Mouse (Mus musculus): ENCODE measurements around the gene Sult6b2. TPM values are rescaled to one million over a fixed set of nuclear protein-coding genes. Genes with fewer than 3 reads are reported as not detected.

Sult6b2 gene
- polyA plus RNA-seq, 1 experiment from 2014 or later, result 0.09 TPM

DNA sequence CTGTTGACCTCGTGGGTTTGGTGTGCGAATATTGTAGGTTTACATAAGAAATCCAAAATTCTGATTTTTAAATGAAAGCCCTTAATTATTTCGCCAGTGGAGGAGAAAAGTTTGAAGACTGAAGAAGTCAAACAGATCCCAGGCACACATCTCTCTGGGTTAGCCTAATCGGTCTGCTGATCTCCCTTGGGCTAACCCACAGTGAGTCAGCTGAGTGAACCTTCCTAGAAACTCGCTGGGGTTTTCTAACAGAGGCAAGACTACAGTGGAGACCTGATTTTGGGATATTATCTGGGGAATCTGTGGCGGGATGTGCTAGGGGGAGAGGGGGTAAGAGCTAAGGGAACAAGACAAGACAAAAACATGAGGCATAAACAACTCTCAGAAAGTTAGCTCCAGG lies 5.9 kb upstream of the Sult6b2 start:
- no peaks in the 10 kb centered on the region for H3K9me3 ChIP-seq (ENCODE audit: control insufficient read depth, low read length)
- no peak for ATAC-seq (ENCODE audit: insufficient number of reproducible peaks, insufficient read depth, low FRiP score, low read depth)
- no peaks in the 10 kb centered on the region for H3K27me3 ChIP-seq (ENCODE audit: control insufficient read depth, insufficient read depth, low read length)
- 0 out of 4 replicates have a peak, but pooled peaks cover 0 to 3% of the 10 kb centered on the region in 2 experiments for H3K4me1 ChIP-seq (ENCODE audit: control insufficient read depth in 2 of 2, insufficient read depth in 2 of 2, low read length in 2 of 2)
- no peak overlapping the region for H3K9ac ChIP-seq (ENCODE audit: low read length)
- WGBS, result 63% methylated on average over 6 of the region's 6 CpGs
- H3K27ac ChIP-seq (replicated peaks in 1 of 2; ENCODE audit: control insufficient read depth in 1 of 2, insufficient read depth in 1 of 2, low read depth in 2 of 2, low read length in 2 of 2), result no peak overlapping the region
- no peaks in the 10 kb centered on the region for H3K36me3 ChIP-seq (ENCODE audit: control insufficient read depth, insufficient read depth, low read length)
- no peak overlapping the region for H3K4me2 ChIP-seq (ENCODE audit: low read length)
- no peak overlapping the region for H3K4me3 ChIP-seq (ENCODE audit: control insufficient read depth in 1 of 2, insufficient read depth in 1 of 2, low read depth in 1 of 2, low read length in 2 of 2)

DNA sequence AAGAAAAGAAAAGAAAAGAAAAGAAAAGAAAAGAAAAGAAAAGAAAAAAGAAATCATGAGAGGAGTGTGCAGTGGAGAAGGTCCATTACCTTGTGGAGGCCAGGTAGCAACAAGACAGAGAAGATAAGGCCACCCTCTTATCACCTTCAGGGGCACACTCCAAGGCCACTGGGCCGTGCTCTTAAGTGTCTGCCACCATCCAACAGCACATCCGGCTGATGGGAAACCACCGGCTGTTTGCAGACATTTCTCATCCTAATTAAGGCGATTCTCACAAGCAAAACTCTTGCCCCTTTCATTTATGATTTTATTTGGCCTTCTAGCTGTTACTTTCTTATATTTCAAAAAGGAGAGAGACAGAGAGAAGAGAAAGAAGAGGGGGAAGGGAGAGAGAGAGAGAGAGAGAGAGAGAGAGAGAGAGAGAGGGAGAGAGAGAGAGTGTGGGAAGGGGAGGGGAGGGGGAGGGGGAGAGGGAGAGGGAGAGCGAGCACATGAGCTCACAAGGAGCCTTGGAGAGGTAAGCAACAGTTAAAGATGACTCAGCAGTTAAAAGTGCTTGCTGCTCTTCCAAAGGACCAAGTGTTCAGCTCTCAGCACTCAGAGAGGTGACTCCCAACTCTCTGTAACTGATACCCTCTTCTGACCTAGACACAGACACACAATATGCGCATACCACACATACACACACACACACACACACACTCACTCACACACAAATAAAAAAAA lies 5.2 kb upstream of the Sult6b2 start:
- H3K4me3 ChIP-seq (ENCODE audit: control insufficient read depth in 1 of 2, insufficient read depth in 1 of 2, low read depth in 1 of 2, low read length in 2 of 2), result no peak overlapping the region
- H3K27me3 ChIP-seq (ENCODE audit: control insufficient read depth, insufficient read depth, low read length), result no peaks in the 10 kb centered on the region
- 23% methylated on average over 6 of the region's 6 CpGs for WGBS
- no peak for ATAC-seq (ENCODE audit: insufficient number of reproducible peaks, insufficient read depth, low FRiP score, low read depth)
- no peak overlapping the region for H3K4me2 ChIP-seq (ENCODE audit: low read length)
- H3K4me1 ChIP-seq (ENCODE audit: control insufficient read depth in 2 of 2, insufficient read depth in 2 of 2, low read length in 2 of 2), result 0 out of 4 replicates have a peak, but pooled peaks cover 0 to 3% of the 10 kb centered on the region in 2 experiments
- no peak overlapping the region for H3K27ac ChIP-seq (replicated peaks in 1 of 2; ENCODE audit: control insufficient read depth in 1 of 2, insufficient read depth in 1 of 2, low read depth in 2 of 2, low read length in 2 of 2)
- no peaks in the 10 kb centered on the region for H3K36me3 ChIP-seq (ENCODE audit: control insufficient read depth, insufficient read depth, low read length)
- H3K9ac ChIP-seq (ENCODE audit: low read length), result no peak overlapping the region
- no peaks in the 10 kb centered on the region for H3K9me3 ChIP-seq (ENCODE audit: control insufficient read depth, low read length)

DNA sequence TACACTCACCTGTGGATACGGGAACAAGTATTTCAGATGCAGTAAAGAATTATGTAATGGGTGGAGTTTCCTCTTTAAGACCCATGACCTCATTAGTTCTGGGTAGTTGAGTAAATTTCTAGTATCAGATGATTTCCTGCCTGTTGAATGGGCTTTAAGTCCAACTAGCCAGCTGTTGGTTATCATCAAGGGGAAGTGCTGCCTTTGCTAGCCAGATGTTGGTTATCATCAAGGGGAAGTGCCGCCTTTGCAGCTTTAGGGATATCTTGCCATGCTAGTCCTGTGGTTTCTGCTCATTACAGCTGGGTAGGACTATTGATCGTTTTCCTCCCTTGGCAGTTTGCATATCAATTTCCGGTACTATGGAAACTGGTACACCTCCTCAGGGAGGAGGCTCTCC lies 2.0 kb upstream of the Sult6b2 start:
- Histone ChIP-seq H3K36me3 (ENCODE audit: control insufficient read depth, insufficient read depth, low read length) (no peaks in the 10 kb centered on the region), H3K4me3 (ENCODE audit: control insufficient read depth in 1 of 2, insufficient read depth in 1 of 2, low read depth in 1 of 2, low read length in 2 of 2) (no peak overlapping the region), H3K27ac (replicated peaks in 1 of 2; ENCODE audit: control insufficient read depth in 1 of 2, insufficient read depth in 1 of 2, low read depth in 2 of 2, low read length in 2 of 2) (no peak overlapping the region), H3K4me2 (ENCODE audit: low read length) (no peak overlapping the region), H3K9ac (ENCODE audit: low read length) (no peak overlapping the region), H3K4me1 (ENCODE audit: control insufficient read depth in 2 of 2, insufficient read depth in 2 of 2, low read length in 2 of 2) (no peaks in the 10 kb centered on the region), H3K27me3 (ENCODE audit: control insufficient read depth, insufficient read depth, low read length) (no peaks in the 10 kb centered on the region), H3K9me3 (ENCODE audit: control insufficient read depth, low read length) (no peaks in the 10 kb centered on the region)
- ATAC-seq (ENCODE audit: insufficient number of reproducible peaks, insufficient read depth, low FRiP score, low read depth), result no peak
- WGBS, result 52% methylated on average over 4 of the region's 4 CpGs

DNA sequence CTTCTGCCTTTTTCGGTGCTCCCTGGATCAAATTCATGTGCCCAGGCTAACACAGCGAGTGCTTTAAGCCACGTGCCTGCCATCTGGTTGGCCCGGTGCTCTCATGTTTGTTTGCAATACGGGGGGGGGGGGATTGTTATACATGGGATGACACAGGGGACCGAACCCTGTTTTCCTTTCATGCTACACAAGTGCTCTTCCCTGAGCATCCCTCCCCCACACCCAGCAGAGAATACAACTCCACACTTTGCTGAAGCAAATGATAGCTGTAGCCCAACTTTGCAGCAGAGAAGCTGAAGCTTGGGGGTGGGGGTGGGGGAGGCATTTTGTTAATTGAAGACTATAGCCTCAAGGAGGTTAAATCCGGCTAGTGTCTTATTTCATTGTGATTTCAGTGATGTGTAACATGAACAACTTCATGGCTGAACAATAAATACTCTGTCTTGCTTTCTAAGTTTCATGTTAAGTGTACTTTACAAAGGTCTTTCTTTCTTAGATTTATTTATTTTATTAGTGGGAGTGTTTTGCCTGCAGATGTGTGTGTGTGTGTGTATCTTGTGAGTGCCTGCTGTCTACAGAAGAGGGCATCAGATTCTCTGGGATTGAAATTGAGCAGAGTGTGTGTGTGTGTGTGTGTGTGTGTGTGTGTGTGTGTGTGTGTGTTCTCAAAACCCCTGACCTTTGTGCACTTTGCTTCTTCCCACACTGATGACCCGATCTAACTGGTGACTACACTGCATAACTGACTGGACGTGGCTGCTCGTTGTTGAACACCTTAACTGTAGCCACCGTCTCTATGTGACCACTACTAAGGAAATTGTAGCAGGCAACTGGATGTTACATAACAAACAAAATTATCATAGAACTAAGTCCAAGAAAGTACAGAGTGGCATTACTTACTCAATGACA lies 1.4 kb downstream of the Sult6b2 start:
- H3K36me3 ChIP-seq (ENCODE audit: control insufficient read depth, insufficient read depth, low read length), result no peaks in the 10 kb centered on the region
- no peak overlapping the region for H3K4me3 ChIP-seq (ENCODE audit: control insufficient read depth in 1 of 2, insufficient read depth in 1 of 2, low read depth in 1 of 2, low read length in 2 of 2)
- no peak for ATAC-seq (ENCODE audit: insufficient number of reproducible peaks, insufficient read depth, low FRiP score, low read depth)
- no peak overlapping the region for H3K27ac ChIP-seq (replicated peaks in 1 of 2; ENCODE audit: control insufficient read depth in 1 of 2, insufficient read depth in 1 of 2, low read depth in 2 of 2, low read length in 2 of 2)
- no peaks in the 10 kb centered on the region for H3K27me3 ChIP-seq (ENCODE audit: control insufficient read depth, insufficient read depth, low read length)
- no peaks in the 10 kb centered on the region for H3K4me1 ChIP-seq (ENCODE audit: control insufficient read depth in 2 of 2, insufficient read depth in 2 of 2, low read length in 2 of 2)
- no peak overlapping the region for H3K9ac ChIP-seq (ENCODE audit: low read length)
- no peaks in the 10 kb centered on the region for H3K9me3 ChIP-seq (ENCODE audit: control insufficient read depth, low read length)
- WGBS, result 61% methylated on average over 11 of the region's 11 CpGs
- no peak overlapping the region for H3K4me2 ChIP-seq (ENCODE audit: low read length)

DNA sequence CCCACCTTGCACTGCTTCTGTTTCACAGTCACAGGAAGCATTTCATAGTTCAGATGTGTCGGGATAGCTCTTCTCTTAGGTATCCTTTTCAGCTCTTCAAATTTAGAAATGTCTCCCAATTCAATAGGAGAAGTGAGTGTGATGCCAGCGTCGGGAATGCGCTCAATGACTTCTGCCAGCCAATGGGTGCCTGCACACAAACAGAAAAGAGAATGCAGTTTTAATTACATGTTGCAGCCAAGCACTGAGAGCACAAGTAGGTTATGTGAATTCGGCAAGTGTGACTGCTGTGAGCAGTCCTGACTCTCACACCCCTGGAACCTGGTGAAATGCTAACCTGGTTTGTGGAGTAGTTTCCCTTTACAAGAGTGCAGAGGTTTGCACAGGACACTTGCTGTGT lies 2.6 kb downstream of the Sult6b2 start:
- H3K27me3 ChIP-seq (ENCODE audit: control insufficient read depth, insufficient read depth, low read length), result no peaks in the 10 kb centered on the region
- H3K9ac ChIP-seq (ENCODE audit: low read length), result no peak overlapping the region
- no peak overlapping the region for H3K4me2 ChIP-seq (ENCODE audit: low read length)
- 75% methylated on average over 5 of the region's 5 CpGs for WGBS
- no peak overlapping the region for H3K4me3 ChIP-seq (ENCODE audit: control insufficient read depth in 1 of 2, insufficient read depth in 1 of 2, low read depth in 1 of 2, low read length in 2 of 2)
- H3K36me3 ChIP-seq (ENCODE audit: control insufficient read depth, insufficient read depth, low read length), result no peaks in the 10 kb centered on the region
- no peak overlapping the region for H3K27ac ChIP-seq (replicated peaks in 1 of 2; ENCODE audit: control insufficient read depth in 1 of 2, insufficient read depth in 1 of 2, low read depth in 2 of 2, low read length in 2 of 2)
- no peak for ATAC-seq (ENCODE audit: insufficient number of reproducible peaks, insufficient read depth, low FRiP score, low read depth)
- H3K4me1 ChIP-seq (ENCODE audit: control insufficient read depth in 2 of 2, insufficient read depth in 2 of 2, low read length in 2 of 2), result no peaks in the 10 kb centered on the region
- H3K9me3 ChIP-seq (ENCODE audit: control insufficient read depth, low read length), result no peaks in the 10 kb centered on the region

DNA sequence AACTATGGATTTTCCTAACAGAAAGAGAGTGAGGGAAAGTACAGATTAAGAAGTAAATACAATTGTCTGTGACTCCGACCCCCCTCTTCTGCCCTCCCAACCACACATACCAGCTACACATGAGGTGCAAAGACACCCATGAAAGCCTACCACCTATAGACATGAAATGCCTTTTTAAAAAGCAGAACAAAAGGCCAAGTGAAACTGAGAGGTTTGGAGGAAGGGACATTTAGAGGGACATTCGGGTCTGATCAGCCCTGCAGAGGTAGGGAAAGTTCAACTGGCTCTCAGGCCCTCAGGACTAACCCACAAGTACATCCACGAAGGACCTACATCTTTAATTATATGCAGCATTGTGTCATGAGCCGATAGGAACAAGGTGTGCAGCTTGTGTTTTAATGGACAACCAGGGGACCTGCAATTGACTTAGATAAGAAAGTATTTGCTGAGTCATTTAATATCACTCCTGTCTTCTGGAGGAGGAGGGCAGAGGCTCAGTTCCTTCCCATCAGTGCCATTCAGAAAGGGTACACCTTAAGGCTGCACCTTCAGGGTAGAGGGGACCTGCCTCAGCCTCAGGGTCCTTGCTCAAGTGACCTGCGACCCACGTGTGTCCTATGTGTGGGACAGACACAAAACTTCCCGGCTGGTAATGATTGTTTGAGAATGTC lies 4.5 kb downstream of the Sult6b2 start:
- H3K9ac ChIP-seq (ENCODE audit: low read length), result no peak overlapping the region
- 69% methylated on average over 7 of the region's 7 CpGs for WGBS
- no peaks in the 10 kb centered on the region for H3K9me3 ChIP-seq (ENCODE audit: control insufficient read depth, low read length)
- H3K4me3 ChIP-seq (ENCODE audit: control insufficient read depth in 1 of 2, insufficient read depth in 1 of 2, low read depth in 1 of 2, low read length in 2 of 2), result no peak overlapping the region
- no peaks in the 10 kb centered on the region for H3K27me3 ChIP-seq (ENCODE audit: control insufficient read depth, insufficient read depth, low read length)
- no peaks in the 10 kb centered on the region for H3K36me3 ChIP-seq (ENCODE audit: control insufficient read depth, insufficient read depth, low read length)
- no peak overlapping the region for H3K27ac ChIP-seq (replicated peaks in 1 of 2; ENCODE audit: control insufficient read depth in 1 of 2, insufficient read depth in 1 of 2, low read depth in 2 of 2, low read length in 2 of 2)
- no peak overlapping the region for H3K4me2 ChIP-seq (ENCODE audit: low read length)
- no peaks in the 10 kb centered on the region; a peak in 1 of 4 replicates for H3K4me1 ChIP-seq (ENCODE audit: control insufficient read depth in 2 of 2, insufficient read depth in 2 of 2, low read length in 2 of 2)
- ATAC-seq (ENCODE audit: insufficient number of reproducible peaks, insufficient read depth, low FRiP score, low read depth), result no peak

DNA sequence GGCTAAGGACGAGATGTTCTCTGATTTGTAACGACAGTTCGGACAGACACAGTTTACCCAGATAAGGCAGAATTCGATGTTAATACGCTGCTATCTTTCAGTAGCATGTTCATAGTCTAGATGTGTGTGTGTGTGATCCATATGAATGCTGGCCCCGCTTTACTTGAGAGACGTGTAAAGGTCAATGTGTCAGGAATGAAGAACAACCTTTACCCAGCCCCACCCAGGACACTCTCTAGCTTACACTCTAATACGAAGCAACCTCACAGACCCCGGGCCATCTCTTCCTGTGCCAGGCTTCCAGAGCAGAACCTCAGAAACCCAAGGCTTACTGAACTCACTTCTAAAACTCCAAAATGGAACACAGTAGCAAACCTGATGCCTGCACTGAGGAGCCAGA lies 5.5 kb downstream of the Sult6b2 start:
- no peak overlapping the region for H3K27ac ChIP-seq (replicated peaks in 1 of 2; ENCODE audit: control insufficient read depth in 1 of 2, insufficient read depth in 1 of 2, low read depth in 2 of 2, low read length in 2 of 2)
- WGBS, result 81% methylated on average over 9 of the region's 9 CpGs
- H3K4me1 ChIP-seq (ENCODE audit: control insufficient read depth in 2 of 2, insufficient read depth in 2 of 2, low read length in 2 of 2), result no peaks in the 10 kb centered on the region; a peak in 1 of 4 replicates
- H3K4me3 ChIP-seq (ENCODE audit: control insufficient read depth in 1 of 2, insufficient read depth in 1 of 2, low read depth in 1 of 2, low read length in 2 of 2), result no peak overlapping the region
- H3K36me3 ChIP-seq (ENCODE audit: control insufficient read depth, insufficient read depth, low read length), result no peaks in the 10 kb centered on the region
- no peaks in the 10 kb centered on the region for H3K9me3 ChIP-seq (ENCODE audit: control insufficient read depth, low read length)
- H3K4me2 ChIP-seq (ENCODE audit: low read length), result no peak overlapping the region
- no peaks in the 10 kb centered on the region for H3K27me3 ChIP-seq (ENCODE audit: control insufficient read depth, insufficient read depth, low read length)
- ATAC-seq (ENCODE audit: insufficient number of reproducible peaks, insufficient read depth, low FRiP score, low read depth), result no peak
- H3K9ac ChIP-seq (ENCODE audit: low read length), result no peak overlapping the region

Measured in heart, embryonic 14.5 days (tissue).